Mouse (Mus musculus): Measurements from ENCODE around the gene Flt1. TPM values are rescaled to one million over a fixed set of nuclear protein-coding genes. Genes with fewer than 3 reads are reported as not detected.

Flt1 gene
- polyA plus RNA-seq, 1 experiment from 2014 or later: 14.8 TPM

- no peak overlapping the region for H3K4me3 ChIP-seq (replicated peaks)
These were observed 198.0 kb downstream of the Flt1 start for GRCm38 (mm10) chr5:147527788-147528187.

DNA sequence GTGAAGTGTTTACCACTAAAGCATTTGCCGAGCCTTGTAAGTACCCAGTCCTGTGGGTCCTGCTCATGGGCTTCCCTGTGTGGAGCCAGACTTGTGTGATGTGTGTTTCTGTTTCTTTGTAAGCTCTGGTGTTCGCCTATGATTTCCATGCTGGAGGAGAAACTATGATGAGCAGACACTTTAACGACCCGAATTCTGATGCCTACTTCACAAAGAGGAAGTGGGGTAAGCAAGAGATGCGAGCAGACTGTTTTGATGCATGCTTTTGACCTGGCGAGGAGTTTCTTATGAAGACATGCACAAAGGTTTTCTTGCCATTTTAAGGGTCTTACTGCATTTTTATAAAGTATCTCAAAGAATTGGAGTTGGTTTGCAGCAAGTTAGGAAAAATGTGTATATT, 198.8 kb downstream of the Flt1 start:
- Histone ChIP-seq H3K9ac (replicated peaks) (no peak overlapping the region), H3K4me3 (replicated peaks) (no peak overlapping the region), H3K9me3 (replicated peaks) (no peaks in the 10 kb centered on the region), H3K4me1 (no peaks in the 10 kb centered on the region), H3K27me3 (replicated peaks) (no peaks in the 10 kb centered on the region), H3K4me2 (no peak overlapping the region), H3K36me3 (peaks cover 20% of the 10 kb centered on the region), H3K27ac (replicated peaks) (no peak overlapping the region)
- 89% methylated on average over 6 of the region's 6 CpGs for WGBS
- ATAC-seq (ENCODE audit: low FRiP score): no peak

More at GRCm38 (mm10) chr5:147527788-147528187, 198.0 kb downstream of the Flt1 start:
- 94% methylated on average over 3 of the region's 3 CpGs for WGBS
- no peaks in the 10 kb centered on the region for H3K27me3 ChIP-seq (replicated peaks)
- H3K36me3 ChIP-seq: peaks cover 16% of the 10 kb centered on the region
- no peaks in the 10 kb centered on the region for H3K9me3 ChIP-seq (replicated peaks)
- no peak for ATAC-seq (ENCODE audit: low FRiP score)
- H3K4me2 ChIP-seq: no peak overlapping the region
- H3K4me1 ChIP-seq: no peaks in the 10 kb centered on the region
- no peak overlapping the region for H3K9ac ChIP-seq (replicated peaks)
- H3K27ac ChIP-seq (replicated peaks): no peak overlapping the region

Other genes starting within 250 kb of the Flt1 start
- 497 and 516 TPM in 2 replicates for gene Pomp, start 134.4 kb upstream of the Flt1 start, polyA plus RNA-seq (2015; fragmentation: Nextera tagmentation; extraction: Ambion mirVana)
- 5.1 and 5.5 TPM in 2 replicates for gene Slc46a3, start 168.8 kb upstream of the Flt1 start, polyA plus RNA-seq (2015; fragmentation: Nextera tagmentation; extraction: Ambion mirVana)
- gene Mtus2, start 231.3 kb upstream of the Flt1 start, polyA plus RNA-seq (2015; fragmentation: Nextera tagmentation; extraction: Ambion mirVana): 35.9 and 39.2 TPM in 2 replicates

Data from neural tube, embryonic 15.5 days (tissue).